Mouse (Mus musculus): ENCODE data around the gene Tcl1b4. TPM values are rescaled to one million over a fixed set of nuclear protein-coding genes. Genes with fewer than 3 reads are reported as not detected.

The Tcl1b4 gene
- polyA plus RNA-seq, 1 experiment: not detected

- Histone ChIP-seq H3K79me2 (ENCODE audit: control insufficient read depth, insufficient read depth) (no peaks in the 10 kb centered on the region), H3K4me3 (no peak overlapping the region), H3K27me3 (ENCODE audit: control insufficient read depth, insufficient read depth, insufficient read length) (no peaks in the 10 kb centered on the region), H3K4me2 (ENCODE audit: low read depth) (no peak overlapping the region), H3K36me3 (ENCODE audit: control insufficient read depth, insufficient read depth) (no peaks in the 10 kb centered on the region), H3ac (ENCODE audit: control insufficient read depth, insufficient read length) (no peak overlapping the region)
- TF ChIP-seq USF1 (IDR thresholded peaks at IDR 0.05; ENCODE audit: low read depth) (no peak), MYOG (IDR thresholded peaks at IDR 0.05; ENCODE audit: control insufficient read depth in 1 of 3, insufficient read depth in 1 of 3, insufficient read length in 2 of 3, low read depth in 2 of 3) (no peak), CEBPB (IDR thresholded peaks at IDR 0.05; ENCODE audit: insufficient read depth, poor library complexity, severe bottlenecking) (no peak), E2F4 (IDR thresholded peaks at IDR 0.05; ENCODE audit: insufficient read depth) (no peak), SRF (IDR thresholded peaks at IDR 0.05; ENCODE audit: control insufficient read depth, insufficient read length, low read depth) (no peak), MAX (IDR thresholded peaks at IDR 0.05; ENCODE audit: low read depth) (no peak), TCF12 (IDR thresholded peaks at IDR 0.05; ENCODE audit: insufficient read depth, poor library complexity, severe bottlenecking) (no peak), POLR2A (IDR thresholded peaks at IDR 0.05; ENCODE audit: insufficient read length, low read depth) (no peak), MYOD1 (IDR thresholded peaks at IDR 0.05; ENCODE audit: control insufficient read depth in 1 of 3, insufficient read length in 2 of 3, low read depth in 2 of 3) (no peak), TCF3 (IDR thresholded peaks at IDR 0.05; ENCODE audit: insufficient read length, low read depth) (no peak), POLR2AphosphoS2 (IDR thresholded peaks at IDR 0.05; ENCODE audit: insufficient read length, low read depth) (no peak), REST (IDR thresholded peaks at IDR 0.05; ENCODE audit: insufficient read depth, insufficient read length) (no peak)
Measured at GRCm38 (mm10) chr12:105248763-105249233, 47.0 kb downstream of the Tcl1b4 start.

- Histone ChIP-seq H3K27me3 (ENCODE audit: control insufficient read depth, insufficient read depth, insufficient read length) (no peaks in the 10 kb centered on the region), H3ac (ENCODE audit: control insufficient read depth, insufficient read length) (no peak overlapping the region), H3K4me2 (ENCODE audit: low read depth) (no peak overlapping the region), H3K36me3 (ENCODE audit: control insufficient read depth, insufficient read depth) (no peaks in the 10 kb centered on the region), H3K4me3 (no peak overlapping the region), H3K79me2 (ENCODE audit: control insufficient read depth, insufficient read depth) (no peaks in the 10 kb centered on the region)
- TF ChIP-seq CEBPB (IDR thresholded peaks at IDR 0.05; ENCODE audit: insufficient read depth, poor library complexity, severe bottlenecking) (no peak), MYOG (IDR thresholded peaks at IDR 0.05; ENCODE audit: control insufficient read depth in 1 of 3, insufficient read depth in 1 of 3, insufficient read length in 2 of 3, low read depth in 2 of 3) (no peak), REST (IDR thresholded peaks at IDR 0.05; ENCODE audit: insufficient read depth, insufficient read length) (no peak), MAX (IDR thresholded peaks at IDR 0.05; ENCODE audit: low read depth) (no peak), E2F4 (IDR thresholded peaks at IDR 0.05; ENCODE audit: insufficient read depth) (no peak), USF1 (IDR thresholded peaks at IDR 0.05; ENCODE audit: low read depth) (no peak), POLR2AphosphoS2 (IDR thresholded peaks at IDR 0.05; ENCODE audit: insufficient read length, low read depth) (no peak)
Measured at GRCm38 (mm10) chr12:105253796-105254195, 52.0 kb downstream of the Tcl1b4 start.

Other genes starting within 250 kb of the Tcl1b4 start
- gene Syne3, start 192.1 kb upstream of the Tcl1b4 start, polyA plus RNA-seq (2012; fragmentation: generic; extraction: Trizol): 11.6 TPM
- gene Glrx5, start 169.3 kb upstream of the Tcl1b4 start, polyA plus RNA-seq (2012; fragmentation: generic; extraction: Trizol): 52.4 TPM
- not detected for gene Tcl1b2, start 55.9 kb upstream of the Tcl1b4 start, polyA plus RNA-seq (2012; fragmentation: generic; extraction: Trizol)
- not detected for gene Tcl1b1, start 42.3 kb upstream of the Tcl1b4 start, polyA plus RNA-seq (2012; fragmentation: generic; extraction: Trizol)
- 0.04 TPM for gene Tcl1b5, start 25.6 kb upstream of the Tcl1b4 start, polyA plus RNA-seq (2012; fragmentation: generic; extraction: Trizol)
- not detected for gene Tcl1b3, start 10.9 kb upstream of the Tcl1b4 start, polyA plus RNA-seq (2012; fragmentation: generic; extraction: Trizol)
- not detected for gene Tcl1, start 20.8 kb downstream of the Tcl1b4 start, polyA plus RNA-seq (2012; fragmentation: generic; extraction: Trizol)
- not detected for gene Tunar, start 131.9 kb downstream of the Tcl1b4 start, polyA plus RNA-seq (2012; fragmentation: generic; extraction: Trizol)